Mouse (Mus musculus) ES-E14 (cell line): Measurements from ENCODE around the gene Rab4b. TPM values are rescaled to one million over a fixed set of nuclear protein-coding genes. Genes with fewer than 3 reads are reported as not detected.

Experiments
- DNase-seq: peaks from one replicate; pipeline ENCODE4 v3.0.0-alpha.2; 2013; ENCODE audit warnings: low read depth, low spot score
- H3K27ac ChIP-seq: 2 replicates; pipeline ENCODE4 v1.5.1; 2012; ENCODE audit warnings: low read depth, mild to moderate bottlenecking, low read length, moderate library complexity, mixed read lengths; ENCODE audit not compliant: poor library complexity, insufficient read depth, severe bottlenecking
- H3K36me3 ChIP-seq: 2 replicates; pipeline ENCODE4 v1.6.1; 2012; ENCODE audit warnings: mild to moderate bottlenecking, low read length, moderate library complexity, mixed read lengths; ENCODE audit not compliant: control insufficient read depth, poor library complexity, insufficient read depth, severe bottlenecking
- H3K4me1 ChIP-seq, 2 experiments: fragments of 150-350 bp in 1 of 2; sonication (generic) in 1 of 2; 2 replicates each; pipeline ENCODE4 v1.6.1; 2012; ENCODE audit warnings: low read length in 2 of 2, mild to moderate bottlenecking in 1 of 2, mixed read lengths in 1 of 2; ENCODE audit not compliant: control insufficient read depth in 2 of 2, insufficient read depth in 2 of 2, poor library complexity in 1 of 2
- H3K4me3 ChIP-seq, 2 experiments: fragments of 150-350 bp in 1 of 2; sonication (generic) in 1 of 2; 2 replicates each; pipeline ENCODE4 v1.5.1; 2012; ENCODE audit warnings: low read length in 2 of 2, low read depth in 1 of 2, mild to moderate bottlenecking in 1 of 2, mixed read lengths in 1 of 2; ENCODE audit not compliant: insufficient read depth in 1 of 2, poor library complexity in 1 of 2, severe bottlenecking in 1 of 2
- H3K9ac ChIP-seq: 2 replicates; pipeline ENCODE4 v1.6.1; 2012; ENCODE audit warnings: low read depth, mild to moderate bottlenecking, low read length, mixed read lengths; ENCODE audit not compliant: poor library complexity, insufficient read depth, severe bottlenecking
- H3K9me3 ChIP-seq: fragments of 150-350 bp; sonication (generic); 2 replicates; pipeline ENCODE4 v1.6.1; 2012; ENCODE audit warnings: low read depth, mild to moderate bottlenecking, low read length; ENCODE audit not compliant: control insufficient read depth, insufficient read depth
- CHD2 ChIP-seq: IDR thresholded peaks from 2 replicates; pipeline ENCODE4 v1.6.1; 2014; ENCODE audit warnings: mild to moderate bottlenecking, low read depth, low read length, inconsistent platforms
- HCFC1 ChIP-seq: IDR thresholded peaks from 2 replicates; pipeline ENCODE4 v1.6.1; 2012; ENCODE audit warnings: low read length, inconsistent platforms, borderline replicate concordance; ENCODE audit not compliant: insufficient read depth
- MAFK ChIP-seq: IDR thresholded peaks from 2 replicates; pipeline ENCODE4 v1.6.1; 2014; ENCODE audit warnings: mild to moderate bottlenecking, low read depth, low read length, inconsistent platforms; ENCODE audit not compliant: insufficient read depth
- ZC3H11A ChIP-seq: IDR thresholded peaks from 2 replicates; pipeline ENCODE4 v1.6.1; 2012; ENCODE audit warnings: low read depth, mild to moderate bottlenecking, inconsistent platforms, low read length, borderline replicate concordance
- ZNF384 ChIP-seq: IDR thresholded peaks from 2 replicates; pipeline ENCODE4 v1.6.1; 2012; ENCODE audit warnings: low read depth, low read length, inconsistent platforms
- in situ Hi-C, 2 experiments: fragments of 600-800 bp; cut with MboI; formaldehyde crosslinking; loops; one replicate each; pipeline ENCODE4 v1.15.1; 2025; ENCODE audit warnings: low sequenced_read_pairs in 2 of 2, inconsistent platforms in 1 of 2; ENCODE audit not compliant: unreplicated experiment in 2 of 2
- total RNA-seq: library from RNA; depleted of rRNA; stranded (reverse); fragments of 300-350 nt; gene quantifications from 2 replicates; pipeline ENCODE4 v1.2.3, GENCODE M21; 2012

The Rab4b gene
- total RNA-seq, 1 experiment: 28.3 TPM

- Histone ChIP-seq H3K4me3 (no peak overlapping the region; a peak in 1 of 4 replicates), H3K9me3 (no peaks in the 10 kb centered on the region), H3K27ac (no peak overlapping the region), H3K9ac (no peak overlapping the region), H3K4me1 (peaks cover 0 to 10% of the 10 kb centered on the region in 2 experiments; a peak in 1 of 4 replicates), H3K36me3 (no peaks in the 10 kb centered on the region)
- no peak for DNase-seq
- TF ChIP-seq MAFK: no peak
- TF ChIP-seq HCFC1: no peak
- TF ChIP-seq ZC3H11A: no peak
- no peak for TF ChIP-seq ZNF384
- no peak for TF ChIP-seq CHD2
- in situ Hi-C loops: no loop called here
Measured at GRCm38 (mm10) chr7:27133156-27133555, 45.5 kb downstream of the Rab4b start.

GRCm38 (mm10) chr7:27132588-27132987, 46.1 kb downstream of the Rab4b start:
- Histone ChIP-seq H3K4me1 (peaks cover 0 to 10% of the 10 kb centered on the region in 2 experiments; a peak in 1 of 4 replicates), H3K36me3 (no peaks in the 10 kb centered on the region), H3K9me3 (no peaks in the 10 kb centered on the region), H3K4me3 (no peak overlapping the region), H3K27ac (no peak overlapping the region), H3K9ac (no peak overlapping the region)
- in situ Hi-C loops: no loop called here
- DNase-seq: peak; percentile 88
- TF ChIP-seq ZC3H11A (peak; percentile 27; the same call in 1 of the 2 replicates), HCFC1 (no peak)

GRCm38 (mm10) chr7:27131387-27131786, 47.3 kb downstream of the Rab4b start:
- H3K36me3 ChIP-seq: no peaks in the 10 kb centered on the region
- DNase-seq: no peak
- no peaks in the 10 kb centered on the region for H3K9me3 ChIP-seq
- H3K4me1 ChIP-seq: peaks cover 0 to 10% of the 10 kb centered on the region in 2 experiments; a peak in 1 of 4 replicates
- no peak for TF ChIP-seq ZC3H11A
- no peak for TF ChIP-seq HCFC1
- TF ChIP-seq CHD2: no peak
- no peak for TF ChIP-seq MAFK
- TF ChIP-seq ZNF384: no peak
- H3K27ac ChIP-seq: no peak overlapping the region
- H3K9ac ChIP-seq: no peak overlapping the region
- in situ Hi-C loops: no loop called here
- H3K4me3 ChIP-seq: no peak overlapping the region

- Histone ChIP-seq H3K4me3 (peak overlapping the region; percentile 43 to 47; a peak in 3 of 4 replicates), H3K9me3 (no peaks in the 10 kb centered on the region), H3K36me3 (no peaks in the 10 kb centered on the region), H3K4me1 (peaks cover 0 to 10% of the 10 kb centered on the region in 2 experiments; a peak in 1 of 4 replicates), H3K27ac (no peak overlapping the region), H3K9ac (peak overlapping the region; percentile 22; the same call in 1 of the 2 replicates)
- no peak for DNase-seq
- TF ChIP-seq ZNF384 (no peak), MAFK (no peak), ZC3H11A (no peak), CHD2 (no peak), HCFC1 (no peak)
- in situ Hi-C loops: no loop called here
Measured at GRCm38 (mm10) chr7:27130521-27131370, 48.0 kb downstream of the Rab4b start.
